ENCODE assay signal across 12 mouse cellular contexts in the genomic region with DNA sequence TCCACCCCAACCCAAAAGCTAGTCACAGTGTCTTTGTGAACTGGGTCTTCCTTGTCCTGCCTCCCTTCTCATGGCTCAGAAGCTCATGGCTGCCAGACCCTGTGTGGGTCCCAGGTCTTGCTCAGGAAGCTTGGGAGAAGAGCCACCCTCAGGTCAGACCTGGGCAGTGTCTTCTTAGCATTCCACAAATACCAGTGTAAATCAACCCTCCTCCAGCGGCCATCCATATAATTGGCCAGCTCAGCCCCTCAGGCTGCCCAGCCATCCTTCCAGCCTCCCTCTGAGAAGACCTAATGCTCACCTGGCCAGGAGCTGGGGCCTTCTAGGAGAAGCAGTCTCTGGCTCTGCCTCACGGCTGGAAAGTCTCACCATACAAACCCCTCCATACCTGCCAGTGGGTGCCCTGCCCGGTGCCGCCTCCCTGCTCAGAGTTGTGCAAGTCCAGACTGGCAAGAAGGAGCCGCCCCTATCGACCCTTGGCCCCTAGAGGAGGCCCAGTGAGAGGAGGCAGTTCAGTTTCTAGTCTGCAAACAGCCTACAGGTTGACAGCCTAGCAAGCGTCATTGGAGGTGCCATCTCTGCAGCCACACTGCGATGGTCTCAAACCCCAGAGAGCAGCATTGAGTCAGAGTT. TPM values are rescaled to one million over a fixed set of nuclear protein-coding genes. Genes with fewer than 3 reads are reported as not detected.
DNase-seq lines count a peak whose midpoint lies in the region; ATAC-seq and TF ChIP-seq lines count a peak whose summit lies in the region.
"Had no signal": no experiment of that assay in that cellular context is flagged by ENCODE, and none has a peak within 500 bp of the region (broad histone marks: within the 10 kb centered on the region; RNA-seq: fewer than 3 reads in every experiment).

A gene (minus strand): TSS at position 448 of the 633 bp plus-strand sequence.

- 49% methylated on average over 8 of the region's 8 CpGs for WGBS in intestine, embryonic 14.5 days
- 65% methylated on average over 8 of the region's 8 CpGs for WGBS in limb, embryonic 14.5 days

- peak; percentile 61 for ATAC-seq in intestine, embryonic 14.5 days (replicated peaks; ENCODE audit: low FRiP score, low TSS enrichment, low read depth)
- no peak for ATAC-seq in limb, embryonic 14.5 days (ENCODE audit: low FRiP score, low read depth)

- H3K9ac ChIP-seq in intestine, embryonic 14.5 days (ENCODE audit: low read length) = no peak within 1 kb of the TSS
- peak within 1 kb of the TSS; percentile 28; the same call in 1 of the 2 replicates for H3K9ac ChIP-seq in limb, embryonic 14.5 days (ENCODE audit: low read depth, low read length, severe bottlenecking)
- H3K9ac ChIP-seq: liver, embryonic 14.5 days had no signal

- DNase-seq in intestine, embryonic 14.5 days (ENCODE audit: low spot score) = peak; percentile 67
- peak; percentile 58 to 77 for DNase-seq in kidney, adult 8-10 months
- no peak for DNase-seq in limb, embryonic 14.5 days (ENCODE audit: low spot score)
- DNase-seq in lung, postnatal 4 days = peak; percentile 47 to 74
- no peak for DNase-seq in layer of hippocampus, postnatal 25 days (ENCODE audit: extremely low spot score in 1 of 2, low spot score in 1 of 2)
- no peak for DNase-seq in urinary bladder, postnatal 4 days (ENCODE audit: low spot score in 2 of 2)
- DNase-seq in adrenal gland, adult (ENCODE audit: inconsistent age in 2 of 2, low spot score in 1 of 2) = no peak
- DNase-seq: heart, adult 18-20 months; layer of hippocampus, adult 9-11 months; spleen, adult 18-20 months had no signal

- no peaks in the 10 kb centered on the region for H3K9me3 ChIP-seq in intestine, embryonic 14.5 days (ENCODE audit: control insufficient read depth, low read length)
- no peaks in the 10 kb centered on the region for H3K9me3 ChIP-seq in limb, embryonic 14.5 days (ENCODE audit: control insufficient read depth, low read length)

- H3K36me3 ChIP-seq in intestine, embryonic 14.5 days (ENCODE audit: control insufficient read depth, insufficient read depth, low read length) = no peaks in the 10 kb centered on the region
- H3K36me3 ChIP-seq in limb, embryonic 14.5 days (ENCODE audit: control insufficient read depth, insufficient read depth, low read length) = no peaks in the 10 kb centered on the region

- 0 out of 2 replicates have a peak within 1 kb of the TSS, but pooled peaks have one; percentile 6 for H3K4me2 ChIP-seq in intestine, embryonic 14.5 days (ENCODE audit: low read length)
- no peak within 1 kb of the TSS for H3K4me2 ChIP-seq in limb, embryonic 14.5 days (replicated peaks; ENCODE audit: low read depth, low read length, severe bottlenecking)

- no peak within 1 kb of the TSS for H3K4me3 ChIP-seq in intestine, embryonic 14.5 days (ENCODE audit: low read depth, low read length)
- H3K4me3 ChIP-seq in limb, embryonic 14.5 days (replicated peaks; ENCODE audit: low read length) = no peak within 1 kb of the TSS

- H3K27ac ChIP-seq in intestine, embryonic 14.5 days (ENCODE audit: low read depth) = no peak within 1 kb of the TSS
- H3K27ac ChIP-seq in limb, embryonic 14.5 days (replicated peaks; ENCODE audit: low read depth, low read length) = no peak within 1 kb of the TSS
- H3K27ac ChIP-seq: liver, embryonic 14.5 days had no signal

- H3K4me1 ChIP-seq in intestine, embryonic 14.5 days (replicated peaks; ENCODE audit: control insufficient read depth, insufficient read depth, low read length) = no peaks in the 10 kb centered on the region; the same call in 1 of the 2 replicates
- no peaks in the 10 kb centered on the region for H3K4me1 ChIP-seq in limb, embryonic 14.5 days (ENCODE audit: control insufficient read depth, insufficient read depth, low read length)

- no peaks in the 10 kb centered on the region for H3K27me3 ChIP-seq in intestine, embryonic 14.5 days (replicated peaks; ENCODE audit: control insufficient read depth, insufficient read depth, low read length)
- no peaks in the 10 kb centered on the region for H3K27me3 ChIP-seq in limb, embryonic 14.5 days (ENCODE audit: control insufficient read depth, insufficient read depth, low read length)

- TF ChIP-seq POLR2A in limb, embryonic 14.5 days (IDR thresholded peaks at IDR 0.05; ENCODE audit: borderline replicate concordance, extremely low read depth, insufficient read depth, insufficient read length) = no peak

RNA-seq across cellular contexts. Expression of the gene that starts here (rescaled TPM):
- polyA plus RNA-seq in intestine, embryonic 14.5 days (2014; fragmentation: Nextera tagmentation; extraction: Ambion mirVana) = 3.2 and 3.9 TPM in 2 replicates
- polyA plus RNA-seq in limb, embryonic 14.5 days (2012; rRNA removed) = 2.9 and 4.2 TPM in 2 replicates
- polyA plus RNA-seq in limb, embryonic 14.5 days (2014; fragmentation: Nextera tagmentation; extraction: Ambion mirVana) = 6.9 and 9.0 TPM in 2 replicates
- total RNA-seq in layer of hippocampus, postnatal 25 days (2021) = not detected
- total RNA-seq: hematopoietic stem cell, adult 5-6 weeks had no signal

Comparison
In these comparisons a context has a peak if more than half of its experiments do, and no peak if none do; other contexts are left out.
1. DNase-seq: peak in intestine, embryonic 14.5 days (single experiment), kidney, adult 8-10 months (2 of 2) and lung, postnatal 4 days (2 of 2); none in limb, embryonic 14.5 days (single experiment), layer of hippocampus, postnatal 25 days (0 of 2), urinary bladder, postnatal 4 days (0 of 2) and adrenal gland, adult (0 of 2).